In genomic region chr5:88930129-88930528, GRCm38 (mm10) we compare ENCODE assay signal across 10 mouse cellular contexts. TPM values are rescaled to one million over a fixed set of nuclear protein-coding genes. Genes with fewer than 3 reads are reported as not detected.
DNase-seq lines count a peak whose midpoint lies in the region; ATAC-seq lines count a peak whose summit lies in the region.
"Had no signal": no experiment of that assay in that cellular context is flagged by ENCODE, and none has a peak within 500 bp of the region (broad histone marks: within the 10 kb centered on the region; RNA-seq: fewer than 3 reads in every experiment).

No protein-coding gene starts in this region.

- no peaks in the 10 kb centered on the region for H3K9me3 ChIP-seq in kidney, embryonic 15.5 days (replicated peaks)
- H3K9me3 ChIP-seq in embryonic facial prominence, embryonic 14.5 days (ENCODE audit: control insufficient read depth, low read length), result no peaks in the 10 kb centered on the region
- no peaks in the 10 kb centered on the region for H3K9me3 ChIP-seq in midbrain, embryonic 12.5 days

- H3K36me3 ChIP-seq in kidney, embryonic 15.5 days, result no peaks in the 10 kb centered on the region
- no peaks in the 10 kb centered on the region for H3K36me3 ChIP-seq in embryonic facial prominence, embryonic 14.5 days (ENCODE audit: control insufficient read depth, insufficient read depth, low read length)
- no peaks in the 10 kb centered on the region for H3K36me3 ChIP-seq in midbrain, embryonic 12.5 days

- peak overlapping the region; percentile 48 for H3K4me2 ChIP-seq in kidney, embryonic 15.5 days
- peak overlapping the region; percentile 41 for H3K4me2 ChIP-seq in embryonic facial prominence, embryonic 14.5 days (ENCODE audit: low read depth, low read length)
- no peak overlapping the region for H3K4me2 ChIP-seq in midbrain, embryonic 12.5 days (replicated peaks)

- H3K27ac ChIP-seq in kidney, embryonic 15.5 days, result no peak overlapping the region
- peak overlapping the region; percentile 28; the same call in 1 of the 2 replicates for H3K27ac ChIP-seq in embryonic facial prominence, embryonic 14.5 days (replicated peaks; ENCODE audit: low read depth, low read length)
- H3K27ac ChIP-seq in midbrain, embryonic 12.5 days (replicated peaks), result no peak overlapping the region
- H3K27ac ChIP-seq: liver, embryonic 14.5 days had no signal

- H3K9ac ChIP-seq in kidney, embryonic 15.5 days, result no peak overlapping the region
- H3K9ac ChIP-seq in embryonic facial prominence, embryonic 14.5 days (ENCODE audit: low read depth, low read length), result no peak overlapping the region
- no peak overlapping the region for H3K9ac ChIP-seq in midbrain, embryonic 12.5 days (replicated peaks)
- H3K9ac ChIP-seq: liver, embryonic 14.5 days had no signal

- peak; percentile 31; the same call in 1 of the 2 replicates for ATAC-seq in kidney, embryonic 15.5 days (replicated peaks; ENCODE audit: low FRiP score)
- 0 out of 2 replicates have a peak, but pooled peaks have one; percentile 1 for ATAC-seq in embryonic facial prominence, embryonic 14.5 days (ENCODE audit: low read depth)
- peak; percentile 14; the same call in 1 of the 2 replicates for ATAC-seq in midbrain, embryonic 12.5 days (ENCODE audit: low FRiP score, low read depth)

- no peak overlapping the region for H3K4me3 ChIP-seq in kidney, embryonic 15.5 days (replicated peaks)
- H3K4me3 ChIP-seq in embryonic facial prominence, embryonic 14.5 days (ENCODE audit: low read depth, low read length), result no peak overlapping the region
- H3K4me3 ChIP-seq in midbrain, embryonic 12.5 days, result no peak overlapping the region

- peaks cover 36% of the 10 kb centered on the region for H3K4me1 ChIP-seq in kidney, embryonic 15.5 days
- H3K4me1 ChIP-seq in embryonic facial prominence, embryonic 14.5 days (ENCODE audit: control insufficient read depth, insufficient read depth, low read length), result peaks cover 25% of the 10 kb centered on the region
- peaks cover 17% of the 10 kb centered on the region for H3K4me1 ChIP-seq in midbrain, embryonic 12.5 days

- 56% methylated on average over 5 of the region's 5 CpGs for whole genome bisulfite sequencing in kidney, embryonic 15.5 days
- 43% methylated on average over 5 of the region's 5 CpGs for WGBS in embryonic facial prominence, embryonic 14.5 days
- 80% methylated on average over 5 of the region's 5 CpGs for WGBS in midbrain, embryonic 12.5 days

- peak; percentile 10 for DNase-seq in adrenal gland, postnatal 14 days
- no peak for DNase-seq in adrenal gland, postnatal 25 days
- DNase-seq in kidney, adult 18-20 months, result no peak
- no peak for DNase-seq in embryonic facial prominence, embryonic 14.5 days (ENCODE audit: low spot score)
- DNase-seq in cerebellum, postnatal 10 days, result no peak
- DNase-seq in testis, postnatal 14 days (ENCODE audit: low spot score), result no peak

- no peaks in the 10 kb centered on the region for H3K27me3 ChIP-seq in kidney, embryonic 15.5 days
- no peaks in the 10 kb centered on the region for H3K27me3 ChIP-seq in embryonic facial prominence, embryonic 14.5 days (replicated peaks; ENCODE audit: control insufficient read depth, insufficient read depth, low read length)
- H3K27me3 ChIP-seq in midbrain, embryonic 12.5 days, result no peaks in the 10 kb centered on the region

RNA-seq across cellular contexts. Expression of gene Slc4a4, which starts 43.5 kb away (rescaled TPM):
- 89.7 and 101 TPM in 2 replicates for total RNA-seq in adrenal gland, postnatal 14 days (2021)
- total RNA-seq in adrenal gland, postnatal 25 days (2021), result 30.5 and 46.1 TPM in 2 replicates
- polyA plus RNA-seq in kidney, embryonic 15.5 days (2015; fragmentation: Nextera tagmentation; extraction: Ambion mirVana), result 8.1 and 8.4 TPM in 2 replicates
- 4.0 and 4.5 TPM in 2 replicates for polyA plus RNA-seq in embryonic facial prominence, embryonic 14.5 days (2014; fragmentation: Nextera tagmentation; extraction: Ambion mirVana)
- 2.5 and 3.0 TPM in 2 replicates for polyA plus RNA-seq in midbrain, embryonic 12.5 days (2016; fragmentation: Nextera tagmentation; extraction: Ambion mirVana)
- total RNA-seq: MEL had no signal
